Mouse (Mus musculus): ENCODE results near the gene Sh3kbp1. TPM values are rescaled to one million over a fixed set of nuclear protein-coding genes. Genes with fewer than 3 reads are reported as not detected.
A peak's percentile ranks its signal among the peaks of the same experiment; 100 is the strongest.
"Not testable (repeated sequence)": the region's sequence is repeated elsewhere in the genome, so short reads cannot be mapped to it uniquely, and the experiment has no call there.

Gene Sh3kbp1
- 132 and 157 TPM in 2 replicates for polyA plus RNA-seq (2014; fragmentation: Nextera tagmentation; extraction: Ambion mirVana)

- 12% methylated on average over 49 of the region's 60 CpGs for WGBS
- Histone ChIP-seq H3K27ac (replicated peaks in 1 of 2; ENCODE audit: control insufficient read depth in 1 of 2, insufficient read depth in 1 of 2, low read depth in 2 of 2, low read length in 2 of 2) (peak within 1 kb of the TSS; percentile 51 to 57; a peak in 3 of 4 replicates), H3K9me3 (ENCODE audit: control insufficient read depth, low read length) (no peaks in the 10 kb centered on the region), H3K36me3 (ENCODE audit: control insufficient read depth, insufficient read depth, low read length) (no peaks in the 10 kb centered on the region), H3K9ac (ENCODE audit: low read length) (peak within 1 kb of the TSS; percentile 77), H3K27me3 (ENCODE audit: control insufficient read depth, insufficient read depth, low read length) (no peaks in the 10 kb centered on the region), H3K4me3 (ENCODE audit: control insufficient read depth in 1 of 2, insufficient read depth in 1 of 2, low read depth in 1 of 2, low read length in 2 of 2) (peak within 1 kb of the TSS; percentile 60 to 73), H3K4me1 (ENCODE audit: control insufficient read depth in 2 of 2, insufficient read depth in 2 of 2, low read length in 2 of 2) (peaks cover 0 to 5% of the 10 kb centered on the region in 2 experiments; a peak in 1 of 4 replicates), H3K4me2 (ENCODE audit: low read length) (peak within 1 kb of the TSS; percentile 76)
- peak; percentile 86 for ATAC-seq (ENCODE audit: insufficient number of reproducible peaks, insufficient read depth, low FRiP score, low read depth)
These were observed at the start of gene Sh3kbp1 for GRCm38 (mm10) chrX:159626907-159627587. Sh3kbp1 (plus strand) TSS chrX:159627272.

- 73% methylated on average over 7 of the region's 7 CpGs for WGBS
- H3K9me3 ChIP-seq (ENCODE audit: control insufficient read depth, low read length); H3K9ac ChIP-seq (ENCODE audit: low read length); H3K36me3 ChIP-seq (ENCODE audit: control insufficient read depth, insufficient read depth, low read length); H3K4me2 ChIP-seq (ENCODE audit: low read length); H3K4me3 ChIP-seq (ENCODE audit: control insufficient read depth in 1 of 2, insufficient read depth in 1 of 2, low read depth in 1 of 2, low read length in 2 of 2); H3K4me1 ChIP-seq (ENCODE audit: control insufficient read depth in 2 of 2, insufficient read depth in 2 of 2, low read length in 2 of 2); H3K27me3 ChIP-seq (ENCODE audit: control insufficient read depth, insufficient read depth, low read length); H3K27ac ChIP-seq (replicated peaks in 1 of 2; ENCODE audit: control insufficient read depth in 1 of 2, insufficient read depth in 1 of 2, low read depth in 2 of 2, low read length in 2 of 2); ATAC-seq (ENCODE audit: insufficient number of reproducible peaks, insufficient read depth, low FRiP score, low read depth): not testable (repeated sequence)
These were observed 42.3 kb upstream of the Sh3kbp1 start for GRCm38 (mm10) chrX:159584738-159585137.

GRCm38 (mm10) chrX:159591633-159592032 is 35.4 kb upstream of the Sh3kbp1 start:
- Histone ChIP-seq H3K36me3 (ENCODE audit: control insufficient read depth, insufficient read depth, low read length) (no peaks in the 10 kb centered on the region; the same call in 1 of the 2 replicates), H3K4me1 (ENCODE audit: control insufficient read depth in 2 of 2, insufficient read depth in 2 of 2, low read length in 2 of 2) (no peaks in the 10 kb centered on the region), H3K9me3 (ENCODE audit: control insufficient read depth, low read length) (no peaks in the 10 kb centered on the region), H3K4me3 (ENCODE audit: control insufficient read depth in 1 of 2, insufficient read depth in 1 of 2, low read depth in 1 of 2, low read length in 2 of 2) (no peak overlapping the region), H3K9ac (ENCODE audit: low read length) (no peak overlapping the region), H3K27me3 (ENCODE audit: control insufficient read depth, insufficient read depth, low read length) (no peaks in the 10 kb centered on the region), H3K4me2 (ENCODE audit: low read length) (no peak overlapping the region), H3K27ac (replicated peaks in 1 of 2; ENCODE audit: control insufficient read depth in 1 of 2, insufficient read depth in 1 of 2, low read depth in 2 of 2, low read length in 2 of 2) (no peak overlapping the region)
- ATAC-seq (ENCODE audit: insufficient number of reproducible peaks, insufficient read depth, low FRiP score, low read depth), result no peak
- WGBS, result 80% methylated on average over 1 of the region's 1 CpGs

- Histone ChIP-seq H3K9ac (ENCODE audit: low read length) (no peak overlapping the region), H3K27ac (replicated peaks in 1 of 2; ENCODE audit: control insufficient read depth in 1 of 2, insufficient read depth in 1 of 2, low read depth in 2 of 2, low read length in 2 of 2) (no peak overlapping the region), H3K4me1 (ENCODE audit: control insufficient read depth in 2 of 2, insufficient read depth in 2 of 2, low read length in 2 of 2) (no peaks in the 10 kb centered on the region), H3K4me3 (ENCODE audit: control insufficient read depth in 1 of 2, insufficient read depth in 1 of 2, low read depth in 1 of 2, low read length in 2 of 2) (no peak overlapping the region), H3K27me3 (ENCODE audit: control insufficient read depth, insufficient read depth, low read length) (no peaks in the 10 kb centered on the region), H3K4me2 (ENCODE audit: low read length) (no peak overlapping the region), H3K36me3 (ENCODE audit: control insufficient read depth, insufficient read depth, low read length) (no peaks in the 10 kb centered on the region), H3K9me3 (ENCODE audit: control insufficient read depth, low read length) (no peaks in the 10 kb centered on the region)
- 61% methylated on average over 1 of the region's 1 CpGs for WGBS
- ATAC-seq (ENCODE audit: insufficient number of reproducible peaks, insufficient read depth, low FRiP score, low read depth), result no peak
These were observed 29.6 kb upstream of the Sh3kbp1 start for GRCm38 (mm10) chrX:159597502-159597901.

GRCm38 (mm10) chrX:159604832-159605231 is 22.2 kb upstream of the Sh3kbp1 start:
- no peak overlapping the region for H3K27ac ChIP-seq (replicated peaks in 1 of 2; ENCODE audit: control insufficient read depth in 1 of 2, insufficient read depth in 1 of 2, low read depth in 2 of 2, low read length in 2 of 2)
- H3K9ac ChIP-seq (ENCODE audit: low read length), result no peak overlapping the region
- no peaks in the 10 kb centered on the region for H3K9me3 ChIP-seq (ENCODE audit: control insufficient read depth, low read length)
- no peaks in the 10 kb centered on the region for H3K36me3 ChIP-seq (ENCODE audit: control insufficient read depth, insufficient read depth, low read length)
- no peaks in the 10 kb centered on the region for H3K27me3 ChIP-seq (ENCODE audit: control insufficient read depth, insufficient read depth, low read length)
- H3K4me2 ChIP-seq (ENCODE audit: low read length), result no peak overlapping the region
- no peak overlapping the region for H3K4me3 ChIP-seq (ENCODE audit: control insufficient read depth in 1 of 2, insufficient read depth in 1 of 2, low read depth in 1 of 2, low read length in 2 of 2)
- H3K4me1 ChIP-seq (ENCODE audit: control insufficient read depth in 2 of 2, insufficient read depth in 2 of 2, low read length in 2 of 2), result no peaks in the 10 kb centered on the region
- WGBS, result 80% methylated on average over 2 of the region's 2 CpGs
- ATAC-seq (ENCODE audit: insufficient number of reproducible peaks, insufficient read depth, low FRiP score, low read depth), result no peak

GRCm38 (mm10) chrX:159606936-159607335 is 20.1 kb upstream of the Sh3kbp1 start:
- 38% methylated on average over 6 of the region's 6 CpGs for WGBS
- H3K9me3 ChIP-seq (ENCODE audit: control insufficient read depth, low read length), result no peaks in the 10 kb centered on the region
- ATAC-seq (ENCODE audit: insufficient number of reproducible peaks, insufficient read depth, low FRiP score, low read depth), result no peak

GRCm38 (mm10) chrX:159626208-159626906 is 715 bp upstream of the Sh3kbp1 start:
- Histone ChIP-seq H3K9me3 (ENCODE audit: control insufficient read depth, low read length) (no peaks in the 10 kb centered on the region), H3K4me2 (ENCODE audit: low read length) (peak overlapping the region; percentile 76), H3K27me3 (ENCODE audit: control insufficient read depth, insufficient read depth, low read length) (no peaks in the 10 kb centered on the region), H3K27ac (replicated peaks in 1 of 2; ENCODE audit: control insufficient read depth in 1 of 2, insufficient read depth in 1 of 2, low read depth in 2 of 2, low read length in 2 of 2) (no peak overlapping the region), H3K4me1 (ENCODE audit: control insufficient read depth in 2 of 2, insufficient read depth in 2 of 2, low read length in 2 of 2) (peaks cover 0 to 5% of the 10 kb centered on the region in 2 experiments; a peak in 1 of 4 replicates), H3K4me3 (ENCODE audit: control insufficient read depth in 1 of 2, insufficient read depth in 1 of 2, low read depth in 1 of 2, low read length in 2 of 2) (peak overlapping the region; percentile 60 to 73), H3K36me3 (ENCODE audit: control insufficient read depth, insufficient read depth, low read length) (no peaks in the 10 kb centered on the region), H3K9ac (ENCODE audit: low read length) (peak overlapping the region; percentile 30; the same call in 1 of the 2 replicates)
- 15% methylated on average over 12 of the region's 12 CpGs for WGBS
- no peak for ATAC-seq (ENCODE audit: insufficient number of reproducible peaks, insufficient read depth, low FRiP score, low read depth)

More at GRCm38 (mm10) chrX:159606936-159607335, 20.1 kb upstream of the Sh3kbp1 start:
- Histone ChIP-seq H3K4me1 (ENCODE audit: control insufficient read depth in 2 of 2, insufficient read depth in 2 of 2, low read length in 2 of 2) (no peaks in the 10 kb centered on the region), H3K4me3 (ENCODE audit: control insufficient read depth in 1 of 2, insufficient read depth in 1 of 2, low read depth in 1 of 2, low read length in 2 of 2) (no peak overlapping the region), H3K27ac (replicated peaks in 1 of 2; ENCODE audit: control insufficient read depth in 1 of 2, insufficient read depth in 1 of 2, low read depth in 2 of 2, low read length in 2 of 2) (no peak overlapping the region), H3K4me2 (ENCODE audit: low read length) (no peak overlapping the region), H3K27me3 (ENCODE audit: control insufficient read depth, insufficient read depth, low read length) (no peaks in the 10 kb centered on the region), H3K9ac (ENCODE audit: low read length) (no peak overlapping the region), H3K36me3 (ENCODE audit: control insufficient read depth, insufficient read depth, low read length) (no peaks in the 10 kb centered on the region)

All from heart, embryonic 14.5 days (tissue).